Mouse (Mus musculus) cerebellum, adult 2 months (tissue): ENCODE measurements around the gene Slc13a3. TPM values are rescaled to one million over a fixed set of nuclear protein-coding genes. Genes with fewer than 3 reads are reported as not detected.

Experiments used
- DNase-seq, 2 experiments: peaks; one replicate each; pipeline ENCODE4 v3.0.0; 2021
- H3K27ac ChIP-seq: fragments of 200-500 bp; 2 replicates; pipeline ENCODE4 v1.5.1; 2012; ENCODE audit warnings: low read length, control low read depth, inconsistent platforms; ENCODE audit not compliant: insufficient read depth
- H3K27me3 ChIP-seq: fragments of 200-500 bp; 2 replicates; pipeline ENCODE4 v1.6.1; 2012; ENCODE audit warnings: inconsistent platforms, mild to moderate bottlenecking, low read length, moderate library complexity; ENCODE audit not compliant: control insufficient read depth, insufficient read depth
- H3K4me1 ChIP-seq: fragments of 200-500 bp; 2 replicates; pipeline ENCODE4 v1.6.1; 2011; ENCODE audit warnings: low read length; ENCODE audit not compliant: control insufficient read depth, insufficient read depth
- H3K4me3 ChIP-seq: fragments of 200-500 bp; replicated peaks from 2 replicates; pipeline ENCODE3; 2011; ENCODE audit warnings: mild to moderate bottlenecking, low read depth, low read length, control low read depth; ENCODE audit not compliant: insufficient read depth
- CTCF ChIP-seq: fragments of 200-500 bp; IDR thresholded peaks from 2 replicates; pipeline ENCODE4 v1.5.1; 2011; ENCODE audit warnings: low read depth, mild to moderate bottlenecking, control low read depth, low read length, moderate library complexity, borderline replicate concordance; ENCODE audit not compliant: insufficient read depth
- POLR2A ChIP-seq: fragments of 200-500 bp; IDR thresholded peaks from 2 replicates; pipeline ENCODE4 v1.6.1; 2011; ENCODE audit warnings: low read length, control low read depth, borderline replicate concordance; ENCODE audit not compliant: insufficient read depth
- whole genome bisulfite sequencing: fragments of 180-500 bp; shearing (Covaris S2); methylation state at CpG from one replicate; pipeline ENCODE4 v1.1.7; 2018; 5-methylcytosine and 5-hydroxymethylcytosine counted together
- polyA plus RNA-seq: library from polyadenylated mRNA; depleted of rRNA; stranded (reverse); fragments of >200 nt; gene quantifications from 2 replicates; pipeline ENCODE4 v1.2.3, GENCODE M21; 2012

The Slc13a3 gene
- polyA plus RNA-seq, 1 experiment: 21.6 TPM

DNA sequence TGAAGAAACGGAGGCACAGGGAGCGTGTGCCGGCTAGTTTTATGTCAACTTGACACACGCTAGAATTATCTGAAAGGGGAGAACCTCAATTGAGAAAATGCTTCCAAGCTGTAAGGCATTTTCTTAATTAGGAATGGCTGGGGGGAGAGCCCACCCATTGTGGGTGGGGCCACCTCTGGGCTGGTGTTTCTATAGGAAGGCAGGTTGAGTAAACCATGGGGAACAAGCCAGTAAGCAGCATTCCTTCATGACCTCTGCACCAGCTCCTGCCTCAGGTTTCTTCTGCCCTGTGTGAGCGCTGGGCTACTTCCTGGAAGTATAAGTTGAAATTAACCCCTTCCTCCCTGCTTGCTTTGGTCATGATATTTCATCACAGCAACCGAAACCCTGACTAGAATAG lies 57.2 kb downstream of the Slc13a3 start:
- Histone ChIP-seq H3K27ac (no peak overlapping the region), H3K4me1 (peaks cover 17% of the 10 kb centered on the region), H3K27me3 (no peaks in the 10 kb centered on the region), H3K4me3 (no peak overlapping the region)
- no peak for DNase-seq
- 95% methylated on average over 6 of the region's 6 CpGs for WGBS
- TF ChIP-seq POLR2A (no peak), CTCF (no peak)

DNA sequence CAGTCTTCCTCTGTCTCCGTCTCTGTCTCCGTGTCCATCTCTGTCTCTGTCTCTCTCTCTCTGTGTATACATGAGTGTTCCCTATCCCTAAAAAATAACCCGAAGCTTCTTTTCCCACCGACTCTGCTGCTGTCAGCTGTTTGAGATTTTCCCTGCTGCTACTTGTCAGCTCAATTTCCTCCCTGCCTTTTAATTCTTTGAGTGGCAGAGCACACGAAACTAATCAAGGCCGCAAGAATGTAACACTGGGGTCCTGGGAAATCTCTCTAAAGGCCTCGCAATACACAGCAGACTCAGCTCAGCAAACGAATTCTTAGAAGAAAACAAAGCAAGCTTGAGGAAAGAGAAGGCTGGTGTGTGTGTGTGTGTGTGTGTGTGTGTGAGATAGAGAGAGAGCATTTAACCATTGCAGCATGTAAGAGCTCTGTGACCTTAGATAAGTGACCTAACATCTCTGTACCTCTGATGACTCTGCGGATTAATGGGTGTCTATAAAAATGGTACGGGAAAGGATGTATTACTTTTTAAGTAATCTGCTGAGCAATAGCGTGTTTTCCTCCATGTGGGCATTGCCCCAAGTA lies 57.8 kb downstream of the Slc13a3 start:
- 75% methylated on average over 11 of the region's 11 CpGs for WGBS
- no peak overlapping the region for H3K27ac ChIP-seq

GRCm38 (mm10) chr2:165414321-165414720 lies 58.7 kb downstream of the Slc13a3 start:
- TF ChIP-seq POLR2A (no peak), CTCF (no peak)
- Histone ChIP-seq H3K27me3 (no peaks in the 10 kb centered on the region), H3K4me3 (no peak overlapping the region), H3K27ac (no peak overlapping the region), H3K4me1 (peaks cover 8% of the 10 kb centered on the region)
- no peak for DNase-seq
- WGBS: 79% methylated on average over 5 of the region's 5 CpGs

More for the DNA sequence above, 57.8 kb downstream of the Slc13a3 start:
- DNase-seq: no peak
- peaks cover 15% of the 10 kb centered on the region for H3K4me1 ChIP-seq
- no peaks in the 10 kb centered on the region for H3K27me3 ChIP-seq
- H3K4me3 ChIP-seq: no peak overlapping the region
- no peak for TF ChIP-seq CTCF
- no peak for TF ChIP-seq POLR2A

- WGBS: 19% methylated on average over 3 of the region's 3 CpGs
- Histone ChIP-seq H3K27me3 (no peaks in the 10 kb centered on the region), H3K27ac (no peak overlapping the region), H3K4me3 (no peak overlapping the region), H3K4me1 (peaks cover 6% of the 10 kb centered on the region; the same call in 1 of the 2 replicates)
- DNase-seq: peak; percentile 51 to 78
- no peak for TF ChIP-seq CTCF
- no peak for TF ChIP-seq POLR2A
Observed at GRCm38 (mm10) chr2:165413884-165414283, 59.1 kb downstream of the Slc13a3 start.

DNA sequence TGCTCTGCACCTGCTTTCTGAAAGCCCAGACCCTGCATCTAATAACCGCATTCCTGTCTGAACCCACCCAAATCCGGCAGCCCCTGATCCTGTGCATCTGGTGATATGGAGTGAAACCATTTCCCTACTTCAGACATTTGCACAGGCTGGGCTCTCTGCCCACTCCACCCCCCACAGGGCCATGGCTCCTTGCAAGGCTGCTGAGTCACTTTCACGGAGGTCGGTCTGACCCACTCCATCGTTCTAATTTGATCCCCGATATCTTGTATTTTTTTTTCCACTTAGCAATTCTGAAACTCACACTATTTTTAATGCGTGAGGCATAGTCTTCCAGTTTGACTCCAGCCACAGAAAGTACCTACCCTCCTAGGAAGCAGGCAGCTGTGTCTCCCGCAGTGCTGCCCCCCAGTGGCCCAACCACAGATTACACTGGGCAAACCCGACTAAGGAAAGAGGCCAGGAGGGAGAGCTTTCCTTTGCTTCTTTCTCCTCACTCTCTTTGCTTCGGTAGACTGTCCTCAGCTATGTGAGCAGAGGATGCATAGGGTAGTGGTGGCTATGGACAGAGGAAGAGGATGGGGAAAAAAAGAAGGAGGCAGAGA lies 65.2 kb downstream of the Slc13a3 start:
- TF ChIP-seq POLR2A (no peak), CTCF (peak; percentile 78)
- Histone ChIP-seq H3K27ac (no peak overlapping the region), H3K4me1 (0 out of 2 replicates have a peak, but pooled peaks cover 2% of the 10 kb centered on the region), H3K4me3 (no peak overlapping the region), H3K27me3 (no peaks in the 10 kb centered on the region)
- 17% methylated on average over 10 of the region's 10 CpGs for WGBS
- peak; percentile 67 to 83 for DNase-seq

DNA sequence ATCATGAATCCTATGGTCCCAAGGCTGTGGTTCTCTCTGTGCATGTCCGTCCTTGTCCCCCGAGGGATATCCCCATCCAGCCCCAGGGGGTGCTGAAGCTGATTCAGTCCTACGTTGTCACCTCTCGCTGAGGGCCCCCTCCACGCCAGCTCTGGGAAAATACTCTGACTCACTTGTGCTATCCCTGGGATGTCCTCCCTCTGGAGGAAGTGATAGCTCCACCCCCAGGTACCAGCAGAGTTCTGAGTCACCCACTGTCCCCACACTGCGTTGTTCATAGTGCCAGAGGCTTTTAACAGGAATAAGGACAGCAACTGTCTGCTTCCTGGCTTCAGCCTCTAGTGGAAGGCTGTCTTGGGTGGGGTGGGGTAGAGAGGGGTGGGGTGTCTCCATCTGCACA lies 67.7 kb downstream of the Slc13a3 start:
- DNase-seq: no peak
- Histone ChIP-seq H3K27ac (no peak overlapping the region), H3K27me3 (no peaks in the 10 kb centered on the region), H3K4me1 (0 out of 2 replicates have a peak, but pooled peaks cover 2% of the 10 kb centered on the region), H3K4me3 (no peak overlapping the region)
- whole genome bisulfite sequencing: 65% methylated on average over 6 of the region's 6 CpGs
- TF ChIP-seq POLR2A: no peak
- TF ChIP-seq CTCF: no peak

- Histone ChIP-seq H3K27me3 (no peaks in the 10 kb centered on the region), H3K4me1 (0 out of 2 replicates have a peak, but pooled peaks cover 2% of the 10 kb centered on the region), H3K27ac (no peak overlapping the region), H3K4me3 (no peak overlapping the region)
- no peak for TF ChIP-seq CTCF
- no peak for TF ChIP-seq POLR2A
- WGBS: 77% methylated on average over 9 of the region's 9 CpGs
- no peak for DNase-seq
Observed at GRCm38 (mm10) chr2:165404951-165405350, 68.1 kb downstream of the Slc13a3 start.

- no peak for DNase-seq
- TF ChIP-seq POLR2A: no peak
- TF ChIP-seq CTCF: no peak
- WGBS: 81% methylated on average over 15 of the region's 15 CpGs
- no peaks in the 10 kb centered on the region for H3K4me1 ChIP-seq
- no peak overlapping the region for H3K4me3 ChIP-seq
- H3K27ac ChIP-seq: no peak overlapping the region
- H3K27me3 ChIP-seq: no peaks in the 10 kb centered on the region
Observed at GRCm38 (mm10) chr2:165398164-165398785, 74.8 kb downstream of the Slc13a3 start.
